Mouse (Mus musculus) forebrain, embryonic 14.5 days (tissue): Measurements from ENCODE around the gene Cnpy1. TPM values are rescaled to one million over a fixed set of nuclear protein-coding genes. Genes with fewer than 3 reads are reported as not detected.
A peak's percentile ranks its signal among the peaks of the same experiment; 100 is the strongest.

Experiments
- ATAC-seq: fragments of 200-750 bp; cut with Nextera tagmentation; 2 replicates; pipeline ENCODE4 v1.8.0; 2017; ENCODE audit warnings: mild to moderate bottlenecking, moderate library complexity
- DNase-seq: peaks from one replicate; pipeline ENCODE4 v3.0.0-alpha.2; 2015; ENCODE audit warnings: low spot score
- H3K27ac ChIP-seq: fragments of 300-500 bp; sonication (generic); 2 replicates; pipeline ENCODE4 v1.5.1; 2014; ENCODE audit warnings: low read depth, mild to moderate bottlenecking, control low read depth, low read length, moderate library complexity
- H3K27me3 ChIP-seq: fragments of 300-500 bp; sonication (generic); replicated peaks from 2 replicates; pipeline ENCODE4 v1.6.1; 2014; ENCODE audit warnings: low read length, control low read depth, mixed read lengths; ENCODE audit not compliant: control insufficient read depth, insufficient read depth
- H3K36me3 ChIP-seq: fragments of 300-500 bp; sonication (generic); 2 replicates; pipeline ENCODE4 v1.6.1; 2014; ENCODE audit warnings: low read length, control low read depth; ENCODE audit not compliant: control insufficient read depth, insufficient read depth
- H3K4me1 ChIP-seq: fragments of 300-500 bp; sonication (generic); 2 replicates; pipeline ENCODE4 v1.6.1; 2014; ENCODE audit warnings: antibody characterized with exemption, low read length, control low read depth; ENCODE audit not compliant: control insufficient read depth, insufficient read depth
- H3K4me2 ChIP-seq: fragments of 300-500 bp; sonication (generic); 2 replicates; pipeline ENCODE4 v1.6.1; 2014; ENCODE audit warnings: mild to moderate bottlenecking, control low read depth, low read length
- H3K4me3 ChIP-seq: fragments of 300-500 bp; sonication (generic); 2 replicates; pipeline ENCODE4 v1.5.1; 2014; ENCODE audit warnings: low read depth, low read length, control low read depth
- H3K9ac ChIP-seq: fragments of 300-500 bp; sonication (generic); 2 replicates; pipeline ENCODE4 v1.6.1; 2014; ENCODE audit warnings: mild to moderate bottlenecking, low read length, control low read depth, moderate library complexity
- H3K9me3 ChIP-seq: fragments of 300-500 bp; sonication (generic); replicated peaks from 2 replicates; pipeline ENCODE4 v1.6.1; 2016; ENCODE audit warnings: low read length, control low read depth, mixed read lengths; ENCODE audit not compliant: control insufficient read depth
- WGBS: fragments of 180-500 bp; shearing (Covaris S2); extraction: QIAGEN DNeasy Blood & Tissue Kit; methylation state at CpG from one replicate; pipeline ENCODE4 v1.1.7; 2014; 5-methylcytosine and 5-hydroxymethylcytosine counted together
- polyA plus RNA-seq: library from polyadenylated mRNA; unstranded; fragments of >200 nt; fragmentation: Nextera tagmentation; extraction: Ambion mirVana; gene quantifications from 2 replicates; pipeline ENCODE4 v1.2.1, GENCODE M21; 2014

Gene Cnpy1
- polyA plus RNA-seq, result 1.1 TPM in 2 replicates

DNA sequence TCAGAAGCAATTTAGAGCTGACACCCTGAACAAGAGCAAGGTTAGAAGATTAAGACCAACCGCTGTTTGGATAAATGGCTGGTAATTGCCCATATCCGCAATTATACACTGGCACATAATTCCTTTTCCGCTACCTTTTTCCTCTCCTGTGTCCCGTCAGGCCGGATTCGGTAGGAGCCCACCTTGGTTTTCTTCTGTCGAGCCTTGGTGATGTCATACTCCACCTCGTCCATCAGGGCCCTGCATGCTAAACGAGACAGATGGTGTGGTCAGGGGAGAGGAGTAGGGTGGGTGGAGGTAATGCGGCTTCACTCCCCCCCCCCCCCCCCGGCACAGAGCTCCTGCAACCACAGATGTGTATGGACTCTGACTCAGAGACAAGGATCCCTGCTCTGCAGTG is at the start of gene Cnpy1:
Gene Cnpy1, minus strand, starts transcription at position 233 of the 400 bp plus-strand sequence.
- Histone ChIP-seq H3K4me1 (no peaks in the 10 kb centered on the region), H3K4me2 (no peak within 1 kb of the TSS), H3K4me3 (no peak within 1 kb of the TSS), H3K9me3 (no peaks in the 10 kb centered on the region), H3K36me3 (no peaks in the 10 kb centered on the region), H3K9ac (no peak within 1 kb of the TSS), H3K27ac (no peak within 1 kb of the TSS), H3K27me3 (no peaks in the 10 kb centered on the region)
- no peak for DNase-seq
- whole genome bisulfite sequencing, result 55% methylated on average over 11 of the region's 11 CpGs
- ATAC-seq, result no peak

DNA sequence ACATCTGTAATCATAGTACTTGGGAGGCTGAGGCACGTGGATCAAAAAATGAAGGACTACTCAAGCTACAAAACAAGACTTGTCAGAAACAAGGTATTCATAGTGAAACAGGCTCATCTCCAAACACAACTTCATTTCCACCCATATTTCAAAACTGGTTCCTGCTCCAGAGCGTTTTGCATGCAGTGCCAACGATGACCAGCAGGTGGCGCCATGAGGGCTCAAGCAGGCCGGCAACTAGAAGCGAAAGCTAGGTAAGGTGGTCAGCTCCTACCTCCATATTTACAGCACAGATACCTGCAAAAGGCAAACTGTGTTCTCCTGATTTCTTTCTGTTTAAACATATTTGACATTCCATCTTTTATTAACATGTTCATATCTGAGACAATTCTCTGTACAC is 48.4 kb upstream of the Cnpy1 start:
- no peak overlapping the region for H3K4me2 ChIP-seq
- H3K36me3 ChIP-seq, result no peaks in the 10 kb centered on the region
- H3K4me1 ChIP-seq, result no peaks in the 10 kb centered on the region
- no peak overlapping the region for H3K27ac ChIP-seq
- no peaks in the 10 kb centered on the region for H3K9me3 ChIP-seq
- DNase-seq, result peak; percentile 74
- H3K9ac ChIP-seq, result no peak overlapping the region
- no peak overlapping the region for H3K4me3 ChIP-seq
- 3% methylated on average over 6 of the region's 6 CpGs for WGBS
- H3K27me3 ChIP-seq, result no peaks in the 10 kb centered on the region
- peak; percentile 29; the same call in 1 of the 2 replicates for ATAC-seq

- no peaks in the 10 kb centered on the region for H3K4me1 ChIP-seq
- 53% methylated on average over 3 of the region's 3 CpGs for WGBS
- no peaks in the 10 kb centered on the region for H3K36me3 ChIP-seq
- no peak overlapping the region for H3K4me2 ChIP-seq
- no peak for ATAC-seq
- no peak overlapping the region for H3K9ac ChIP-seq
- DNase-seq, result no peak
- H3K27me3 ChIP-seq, result no peaks in the 10 kb centered on the region
- no peak overlapping the region for H3K27ac ChIP-seq
- no peak overlapping the region for H3K4me3 ChIP-seq
- no peaks in the 10 kb centered on the region for H3K9me3 ChIP-seq
Observed at GRCm38 (mm10) chr5:28292281-28292680, 46.7 kb upstream of the Cnpy1 start.

DNA sequence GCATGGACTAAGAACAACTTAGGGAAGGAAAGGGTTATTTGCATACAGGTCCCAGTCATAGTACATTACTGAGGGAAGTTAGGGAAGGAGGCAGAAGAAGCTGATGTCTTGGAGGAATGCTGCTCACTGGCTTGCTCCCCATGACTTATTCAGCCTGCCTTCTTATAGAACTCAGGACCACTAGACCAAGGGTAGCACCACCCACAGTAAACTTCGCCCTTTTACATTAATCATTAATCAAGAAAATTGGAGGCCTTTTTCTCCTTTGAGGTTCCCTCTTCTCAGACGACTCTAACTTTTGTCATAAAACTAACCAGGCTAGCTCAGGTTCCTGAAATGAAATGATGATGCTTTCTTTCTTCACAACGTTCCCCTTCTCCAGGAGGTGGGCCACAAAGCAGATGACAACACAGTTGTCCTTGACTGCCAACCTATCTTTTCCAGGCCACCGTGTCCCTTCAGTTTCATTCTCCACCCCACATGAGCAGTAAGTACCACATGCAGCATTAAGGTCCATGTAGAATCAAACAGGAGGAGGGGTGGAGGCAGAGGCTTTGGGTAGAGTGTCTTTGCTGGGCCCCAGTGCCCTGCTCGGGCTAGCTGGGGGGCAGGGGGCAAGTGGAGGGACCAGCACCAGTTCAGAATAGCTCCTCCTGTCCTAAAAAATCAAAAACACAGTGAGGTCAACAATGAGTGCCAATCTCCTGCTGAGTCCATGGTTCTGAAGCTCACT is 45.7 kb upstream of the Cnpy1 start:
- H3K27ac ChIP-seq, result no peak overlapping the region
- no peak for ATAC-seq
- WGBS, result 90% methylated on average over 5 of the region's 5 CpGs

GRCm38 (mm10) chr5:28290630-28291029 is 45.0 kb upstream of the Cnpy1 start:
- no peak overlapping the region for H3K4me2 ChIP-seq
- ATAC-seq (no peak), DNase-seq (no peak)
- no peaks in the 10 kb centered on the region for H3K36me3 ChIP-seq
- H3K27ac ChIP-seq, result no peak overlapping the region
- H3K9ac ChIP-seq, result no peak overlapping the region
- WGBS, result 62% methylated on average over 1 of the region's 1 CpGs
- no peaks in the 10 kb centered on the region for H3K4me1 ChIP-seq
- H3K9me3 ChIP-seq, result no peaks in the 10 kb centered on the region
- H3K27me3 ChIP-seq, result no peaks in the 10 kb centered on the region
- no peak overlapping the region for H3K4me3 ChIP-seq

More for the DNA sequence above, 45.7 kb upstream of the Cnpy1 start:
- Histone ChIP-seq H3K4me2 (no peak overlapping the region), H3K4me1 (no peaks in the 10 kb centered on the region), H3K9me3 (no peaks in the 10 kb centered on the region), H3K4me3 (no peak overlapping the region), H3K36me3 (no peaks in the 10 kb centered on the region), H3K9ac (no peak overlapping the region), H3K27me3 (no peaks in the 10 kb centered on the region)
- DNase-seq, result no peak

DNA sequence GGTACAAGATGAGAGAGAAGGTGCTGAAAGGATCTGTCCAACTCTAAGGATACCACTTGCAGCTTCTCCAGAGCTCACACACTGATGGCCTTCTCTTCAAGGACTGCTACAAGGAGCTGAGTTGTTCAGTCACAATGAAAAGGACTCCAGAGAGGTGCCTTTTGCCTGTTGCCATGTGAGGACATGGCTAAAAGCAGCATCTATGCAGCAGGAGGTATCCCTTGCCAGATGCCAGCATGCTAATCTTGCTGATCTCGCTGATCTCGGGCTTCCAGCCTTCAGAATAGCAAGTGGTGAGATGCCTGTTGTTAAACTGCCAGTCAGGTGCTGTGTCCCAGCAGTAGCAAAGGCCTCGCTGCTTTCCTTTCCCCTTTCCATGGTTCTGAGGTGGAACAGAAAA is 43.5 kb upstream of the Cnpy1 start:
- Histone ChIP-seq H3K36me3 (no peaks in the 10 kb centered on the region), H3K4me1 (no peaks in the 10 kb centered on the region), H3K27ac (no peak overlapping the region), H3K27me3 (no peaks in the 10 kb centered on the region), H3K9ac (no peak overlapping the region), H3K4me3 (no peak overlapping the region), H3K9me3 (no peaks in the 10 kb centered on the region), H3K4me2 (no peak overlapping the region)
- 48% methylated on average over 3 of the region's 3 CpGs for WGBS
- ATAC-seq (no peak), DNase-seq (no peak)

- no peaks in the 10 kb centered on the region for H3K36me3 ChIP-seq
- H3K9me3 ChIP-seq, result no peaks in the 10 kb centered on the region
- no peaks in the 10 kb centered on the region for H3K4me1 ChIP-seq
- ATAC-seq (no peak), DNase-seq (no peak)
- no peak overlapping the region for H3K4me3 ChIP-seq
- no peak overlapping the region for H3K27ac ChIP-seq
- no peak overlapping the region for H3K9ac ChIP-seq
- H3K4me2 ChIP-seq, result no peak overlapping the region
- WGBS, result 58% methylated on average over 2 of the region's 2 CpGs
- H3K27me3 ChIP-seq, result no peaks in the 10 kb centered on the region
Observed at GRCm38 (mm10) chr5:28277279-28277678, 31.7 kb upstream of the Cnpy1 start.

DNA sequence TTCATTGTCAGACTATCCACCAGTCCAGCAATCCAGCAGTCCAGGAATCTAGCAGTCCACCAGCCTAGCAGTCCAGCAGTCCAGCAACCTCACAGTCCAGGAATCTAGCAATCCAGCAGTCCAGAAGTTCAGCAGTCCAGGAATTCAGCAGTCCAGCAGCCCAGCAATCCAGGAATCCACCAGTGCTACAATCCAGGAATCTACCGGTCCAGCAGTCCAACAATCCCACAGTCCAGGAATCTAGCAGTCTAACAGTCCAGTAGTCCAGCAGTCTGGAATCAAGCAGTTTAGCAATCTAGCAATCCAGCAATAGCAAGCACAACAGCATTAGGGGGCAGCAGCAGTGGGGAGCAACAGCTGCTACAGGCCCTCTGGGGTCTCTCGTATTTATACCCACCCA is 27.2 kb upstream of the Cnpy1 start:
- no peak overlapping the region for H3K27ac ChIP-seq
- no peak for DNase-seq
- no peaks in the 10 kb centered on the region for H3K27me3 ChIP-seq
- no peak overlapping the region for H3K4me2 ChIP-seq
- no peaks in the 10 kb centered on the region for H3K36me3 ChIP-seq
- no peaks in the 10 kb centered on the region for H3K4me1 ChIP-seq
- no peaks in the 10 kb centered on the region for H3K9me3 ChIP-seq
- H3K4me3 ChIP-seq, result no peak overlapping the region
- whole genome bisulfite sequencing, result 90% methylated on average over 2 of the region's 2 CpGs
- no peak overlapping the region for H3K9ac ChIP-seq
- no peak for ATAC-seq

DNA sequence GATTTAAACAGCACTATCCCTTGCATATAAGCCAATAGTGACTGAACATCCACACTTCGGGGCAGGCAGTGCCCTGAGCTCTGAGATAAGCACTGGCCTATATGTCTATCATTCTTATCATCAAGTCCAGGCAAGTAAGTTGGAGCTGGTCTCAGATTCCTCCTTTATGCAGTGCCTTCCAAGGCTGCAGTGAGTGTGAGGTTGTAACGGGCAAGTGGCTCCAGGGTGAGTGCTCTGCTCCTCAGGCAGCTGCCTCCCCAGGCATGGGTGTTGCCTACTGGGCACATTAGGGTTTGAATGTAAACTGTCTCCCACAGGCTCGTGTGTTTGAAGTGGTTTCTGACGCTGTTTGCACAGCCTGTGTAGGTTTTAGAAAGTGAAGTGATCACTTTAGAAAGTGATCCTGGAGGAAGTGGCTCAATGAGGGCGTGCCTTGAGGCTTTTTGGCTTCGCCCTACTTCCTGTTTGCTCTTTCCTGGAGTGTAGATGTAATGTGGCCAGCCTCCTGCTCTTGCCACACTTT is 23.9 kb upstream of the Cnpy1 start:
- Histone ChIP-seq H3K4me2 (no peak overlapping the region), H3K9ac (no peak overlapping the region), H3K4me1 (no peaks in the 10 kb centered on the region), H3K9me3 (no peaks in the 10 kb centered on the region), H3K4me3 (no peak overlapping the region), H3K27ac (no peak overlapping the region), H3K36me3 (no peaks in the 10 kb centered on the region), H3K27me3 (no peaks in the 10 kb centered on the region)
- no peak for ATAC-seq
- 66% methylated on average over 6 of the region's 6 CpGs for whole genome bisulfite sequencing
- DNase-seq, result no peak
